Mouse (Mus musculus) B cell, adult 67 days (primary cell): Measurements from ENCODE around the gene Olfr166. TPM values are rescaled to one million over a fixed set of nuclear protein-coding genes. Genes with fewer than 3 reads are reported as not detected.

ENCODE experiments used
- total RNA-seq, 2 experiments: library from RNA; stranded (reverse); gene quantifications; 4 replicates each; pipeline ENCODE4 v1.2.4; 2023

The Olfr166 gene
- total RNA-seq, result under 1 TPM; 0.42 to 0.61 TPM

GRCm38 (mm10) chr16:19483394-19483793, at the start of gene Olfr166:
Gene Olfr166, plus strand, starts transcription at chr16:19483694.

GRCm38 (mm10) chr16:19522166-19522565, 38.7 kb downstream of the Olfr166 start, which contains the start of gene Olfr167:
Gene Olfr167, minus strand, starts transcription at chr16:19522266.

GRCm38 (mm10) chr16:19535455-19535854, 52.0 kb downstream of the Olfr166 start, which contains the start of gene Olfr168:
Gene Olfr168, minus strand, starts transcription at chr16:19535555.

Other genes starting within 250 kb of the Olfr166 start
- gene Olfr164, start 169.6 kb upstream of the Olfr166 start, total RNA-seq, result not detected
- not detected for gene Olfr165, start 60.6 kb upstream of the Olfr166 start, total RNA-seq
- not detected for gene Olfr167, start 38.6 kb downstream of the Olfr166 start, total RNA-seq
- not detected for gene Olfr168, start 51.9 kb downstream of the Olfr166 start, total RNA-seq
- gene Olfr169, start 88.1 kb downstream of the Olfr166 start, total RNA-seq, result not detected
- gene Olfr170, start 128.2 kb downstream of the Olfr166 start, total RNA-seq, result not detected
- gene Olfr171, start 146.2 kb downstream of the Olfr166 start, total RNA-seq, result not detected
- under 1 TPM; 0.32 to 0.47 TPM for gene Lamp3, start 222.7 kb downstream of the Olfr166 start, total RNA-seq